ENCODE assay signal across 21 mouse cellular contexts in the genomic region with DNA sequence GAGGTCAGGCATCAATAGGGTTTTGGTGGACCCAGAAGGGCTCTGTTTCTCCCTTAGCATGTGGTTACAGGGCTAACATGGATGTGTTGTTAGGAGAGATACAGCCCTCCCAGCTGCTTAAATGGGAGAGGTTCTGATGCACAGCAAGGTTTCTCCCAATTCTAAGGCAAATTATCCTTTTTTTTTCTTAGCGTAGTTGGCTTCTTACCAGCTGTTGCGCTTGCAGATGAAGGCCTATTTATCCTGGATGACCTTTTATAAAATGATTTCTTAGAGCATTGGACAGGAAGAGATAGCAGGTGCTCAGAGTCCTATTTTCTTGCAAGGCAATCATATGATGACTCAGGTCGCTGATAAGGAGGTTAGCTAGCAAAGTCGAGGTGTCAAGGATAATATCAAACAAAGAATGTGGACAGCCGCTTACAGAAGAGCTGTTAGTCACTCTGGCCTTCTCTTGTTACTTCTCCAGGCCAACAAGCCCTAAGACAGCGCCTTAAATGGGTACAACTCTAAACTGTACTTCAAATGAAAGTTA. TPM values are rescaled to one million over a fixed set of nuclear protein-coding genes. Genes with fewer than 3 reads are reported as not detected.
DNase-seq lines count a peak whose midpoint lies in the region; ATAC-seq and TF ChIP-seq lines count a peak whose summit lies in the region.
"Had no signal": no experiment of that assay in that cellular context is flagged by ENCODE, and none has a peak within 500 bp of the region (broad histone marks: within the 10 kb centered on the region; RNA-seq: fewer than 3 reads in every experiment).

No protein-coding gene starts in this region.

- TF ChIP-seq POLR2A in MEL (IDR thresholded peaks at IDR 0.05; ENCODE audit: control insufficient read depth in 1 of 2, insufficient read depth in 1 of 2, low read depth in 1 of 2, low read length in 2 of 2, poor library complexity in 1 of 2), result no peak

- TF ChIP-seq EP300 in lung, postnatal 0 days (IDR thresholded peaks at IDR 0.05), result no peak
- peak in 1 of 2 experiments; percentile 49; a peak in 1 of 4 replicates for TF ChIP-seq EP300 in MEL (IDR thresholded peaks at IDR 0.05; ENCODE audit: low read depth in 1 of 2, low read length in 2 of 2)

- TF ChIP-seq CTCF in lung, embryonic 14.5 days (IDR thresholded peaks at IDR 0.05; ENCODE audit: low read depth), result no peak
- no peak for TF ChIP-seq CTCF in lung, postnatal 0 days (IDR thresholded peaks at IDR 0.05)
- no peak for TF ChIP-seq CTCF in MEL (IDR thresholded peaks at IDR 0.05 in 2 of 3, conservative IDR thresholded peaks at IDR 0.05 in 1 of 3; ENCODE audit: control insufficient read depth in 1 of 3, insufficient read depth in 1 of 3, low read depth in 2 of 3, low read length in 3 of 3, poor library complexity in 1 of 3, severe bottlenecking in 1 of 3)

- H3K79me2 ChIP-seq in MEL (ENCODE audit: control insufficient read depth, insufficient read depth, low read length, poor library complexity), result no peaks in the 10 kb centered on the region

- peak; percentile 74 for DNase-seq in adrenal gland, adult 2 months
- no peak for DNase-seq in adrenal gland, adult 18-20 months (ENCODE audit: low spot score in 2 of 2)
- DNase-seq in lung, embryonic 14.5 days, result peak; percentile 43
- no peak for DNase-seq in lung, postnatal 0 days (ENCODE audit: low spot score)
- DNase-seq in MEL (ENCODE audit: low read depth, low spot score), result peak; percentile 28
- DNase-seq in spleen, adult 12 weeks (ENCODE audit: low spot score), result no peak
- DNase-seq: cerebellum, adult 11 months; heart, postnatal 36 days; liver, embryonic 13.5 days; lung, postnatal 36 days; retina, postnatal 1 day; right cerebral cortex, postnatal 4 days; thymus, postnatal 36 days had no signal

- no peak overlapping the region for H3K9ac ChIP-seq in lung, embryonic 14.5 days
- no peak overlapping the region for H3K9ac ChIP-seq in lung, postnatal 0 days (replicated peaks; ENCODE audit: low read depth)
- no peak overlapping the region for H3K9ac ChIP-seq in MEL (ENCODE audit: control insufficient read depth, low read depth, low read length, poor library complexity, severe bottlenecking)
- no peak overlapping the region for H3K9ac ChIP-seq in intestine, embryonic 16.5 days (ENCODE audit: low read depth, low read length)
- H3K9ac ChIP-seq: forebrain, embryonic 15.5 days; liver, embryonic 13.5 days; neural tube, embryonic 15.5 days had no signal

- no peaks in the 10 kb centered on the region for H3K9me3 ChIP-seq in lung, embryonic 14.5 days (ENCODE audit: low read depth, low read length)
- H3K9me3 ChIP-seq in lung, postnatal 0 days (ENCODE audit: low read length), result no peaks in the 10 kb centered on the region
- H3K9me3 ChIP-seq in MEL (replicated peaks; ENCODE audit: insufficient read depth, low read length), result no peaks in the 10 kb centered on the region
- H3K9me3 ChIP-seq in intestine, embryonic 16.5 days (ENCODE audit: control insufficient read depth, low read length), result no peaks in the 10 kb centered on the region
- H3K9me3 ChIP-seq: forebrain, embryonic 15.5 days; liver, embryonic 13.5 days; midbrain, embryonic 10.5 days; neural tube, embryonic 15.5 days had no signal

- no peak for TF ChIP-seq RAD21 in MEL (IDR thresholded peaks at IDR 0.05; ENCODE audit: low read depth, low read length)

- no peak overlapping the region for H3K4me2 ChIP-seq in lung, embryonic 14.5 days
- no peak overlapping the region for H3K4me2 ChIP-seq in lung, postnatal 0 days (replicated peaks; ENCODE audit: low read depth, low read length)
- H3K4me2 ChIP-seq in intestine, embryonic 16.5 days (ENCODE audit: low read depth, low read length), result no peak overlapping the region
- H3K4me2 ChIP-seq: forebrain, embryonic 15.5 days; heart, embryonic 11.5 days; liver, embryonic 13.5 days; neural tube, embryonic 15.5 days had no signal

- peaks cover 24% of the 10 kb centered on the region for H3K4me1 ChIP-seq in lung, embryonic 14.5 days (ENCODE audit: insufficient read depth)
- H3K4me1 ChIP-seq in lung, postnatal 0 days (ENCODE audit: insufficient read depth, low read depth, low read length), result peaks cover 7% of the 10 kb centered on the region; the same call in 1 of the 2 replicates
- H3K4me1 ChIP-seq in MEL (ENCODE audit: control insufficient read depth in 1 of 2, insufficient read depth in 2 of 2, low read length in 2 of 2), result peaks cover 5 to 31% of the 10 kb centered on the region in 2 experiments
- peaks cover 32% of the 10 kb centered on the region for H3K4me1 ChIP-seq in intestine, embryonic 16.5 days (ENCODE audit: control insufficient read depth, insufficient read depth, low read length)

- peak overlapping the region; percentile 52 for H3K27ac ChIP-seq in lung, embryonic 14.5 days (ENCODE audit: low read depth)
- no peak overlapping the region for H3K27ac ChIP-seq in lung, postnatal 0 days (ENCODE audit: low read length)
- no peak overlapping the region for H3K27ac ChIP-seq in MEL (ENCODE audit: control insufficient read depth, low read depth, low read length)
- H3K27ac ChIP-seq in intestine, embryonic 16.5 days (ENCODE audit: low read length), result peak overlapping the region; percentile 10; the same call in 1 of the 2 replicates
- H3K27ac ChIP-seq: forebrain, embryonic 15.5 days; liver, embryonic 13.5 days; midbrain, embryonic 10.5 days; neural tube, embryonic 15.5 days had no signal

- no peak overlapping the region for H3K4me3 ChIP-seq in lung, embryonic 14.5 days (ENCODE audit: low read depth, low read length)
- H3K4me3 ChIP-seq in lung, postnatal 0 days (ENCODE audit: low read depth, low read length), result no peak overlapping the region
- H3K4me3 ChIP-seq in MEL (ENCODE audit: control insufficient read depth in 1 of 2, insufficient read depth in 1 of 2, low read depth in 2 of 2, low read length in 2 of 2), result no peak overlapping the region
- H3K4me3 ChIP-seq in intestine, embryonic 16.5 days (ENCODE audit: low read length), result no peak overlapping the region
- H3K4me3 ChIP-seq: forebrain, embryonic 15.5 days; liver, embryonic 13.5 days; midbrain, embryonic 10.5 days; neural tube, embryonic 15.5 days had no signal

- no peak for ATAC-seq in lung, embryonic 14.5 days (ENCODE audit: insufficient read depth)
- ATAC-seq in lung, postnatal 0 days, result no peak
- ATAC-seq in intestine, embryonic 16.5 days, result no peak
- ATAC-seq in monocyte, adult 5-6 weeks (replicated peaks; ENCODE audit: insufficient number of reproducible peaks, low FRiP score, low TSS enrichment, poor library complexity, severe bottlenecking), result no peak
- ATAC-seq: forebrain, embryonic 15.5 days; hindbrain, embryonic 16.5 days had no signal

- H3K27me3 ChIP-seq in lung, embryonic 14.5 days (ENCODE audit: insufficient read depth, low read length), result no peaks in the 10 kb centered on the region
- H3K27me3 ChIP-seq in lung, postnatal 0 days (replicated peaks; ENCODE audit: insufficient read depth, low read length), result no peaks in the 10 kb centered on the region
- H3K27me3 ChIP-seq in MEL (ENCODE audit: control insufficient read depth in 1 of 2, insufficient read depth in 2 of 2, low read length in 2 of 2), result no peaks in the 10 kb centered on the region
- H3K27me3 ChIP-seq in intestine, embryonic 16.5 days (replicated peaks; ENCODE audit: control insufficient read depth, insufficient read depth, low read length), result no peaks in the 10 kb centered on the region
- H3K27me3 ChIP-seq: CH12.LX; forebrain, embryonic 15.5 days; liver, embryonic 13.5 days; neural tube, embryonic 15.5 days had no signal

- no peaks in the 10 kb centered on the region for H3K36me3 ChIP-seq in lung, embryonic 14.5 days (ENCODE audit: insufficient read depth)
- H3K36me3 ChIP-seq in lung, postnatal 0 days (ENCODE audit: insufficient read depth, low read length), result no peaks in the 10 kb centered on the region
- peaks cover 0 to 10% of the 10 kb centered on the region in 2 experiments; a peak in 2 of 4 replicates for H3K36me3 ChIP-seq in MEL (ENCODE audit: control insufficient read depth in 1 of 2, insufficient read depth in 2 of 2, low read length in 2 of 2)
- no peaks in the 10 kb centered on the region for H3K36me3 ChIP-seq in intestine, embryonic 16.5 days (ENCODE audit: control insufficient read depth, insufficient read depth, low read length)
- H3K36me3 ChIP-seq: forebrain, embryonic 15.5 days; liver, embryonic 13.5 days; midbrain, embryonic 10.5 days; neural tube, embryonic 15.5 days had no signal

- 37% methylated on average over 6 of the region's 6 CpGs for WGBS in lung, embryonic 14.5 days
- WGBS in lung, postnatal 0 days, result 60% methylated on average over 6 of the region's 6 CpGs
- WGBS in intestine, embryonic 16.5 days, result 52% methylated on average over 6 of the region's 6 CpGs

TF ChIP-seq in MEL, 35 proteins besides CTCF, POLR2A, EP300 and RAD21:
- TF ChIP-seq GABPA (IDR thresholded peaks at IDR 0.05; ENCODE audit: low read depth, low read length) (no peak), MAX (IDR thresholded peaks at IDR 0.05; ENCODE audit: low read length) (no peak), ELF1 (IDR thresholded peaks at IDR 0.05; ENCODE audit: low read depth, low read length) (no peak), ZKSCAN1 (IDR thresholded peaks at IDR 0.05; ENCODE audit: low read depth, low read length) (no peak), ETS1 (IDR thresholded peaks at IDR 0.05; ENCODE audit: low read depth, low read length) (0 out of 2 replicates have a peak, but pooled peaks have one; percentile 23), GATA1 (IDR thresholded peaks at IDR 0.05; ENCODE audit: low read depth, low read length) (peak; percentile 64)

RNA-seq across cellular contexts. Expression of gene Serp2, which starts 37.7 kb away (rescaled TPM):
- 1 to 10 TPM; 3.9 to 6.2 TPM for total RNA-seq in adrenal gland, adult 2 months (2021)
- polyA plus RNA-seq in adrenal gland, adult 2 months (2012; rRNA removed), result 8.3 and 9.3 TPM in 2 replicates
- 1 to 10 TPM; 4.8 to 5.0 TPM for total RNA-seq in adrenal gland, adult 18-20 months (2021)
- polyA plus RNA-seq in lung, embryonic 14.5 days (2014; fragmentation: Nextera tagmentation; extraction: Ambion mirVana), result 5.8 and 7.7 TPM in 2 replicates
- 4.1 and 5.1 TPM in 2 replicates for polyA plus RNA-seq in lung, postnatal 0 days (2015; fragmentation: Nextera tagmentation; extraction: Ambion mirVana)
- 0.26 and 0.42 TPM in 2 replicates for total RNA-seq in MEL (2012; rRNA removed)
- polyA plus RNA-seq in MEL (2012; ENCODE audit: insufficient read depth in 1 of 2, insufficient read length in 2 of 2, low read depth in 1 of 2, low replicate concordance in 2 of 2, missing spikeins in 1 of 2), result under 1 TPM in 1 of 2 experiments, not detected in 1; 0.56 TPM
- polyA plus RNA-seq in intestine, embryonic 16.5 days (2015; fragmentation: Nextera tagmentation; extraction: Ambion mirVana), result 5.7 and 8.2 TPM in 2 replicates
- total RNA-seq in monocyte, adult 5-6 weeks (2017), result 8.2 TPM in 1 of 3 replicates, not detected in the others
- total RNA-seq: CH12.LX had no signal

Comparison
In these comparisons a context has a peak if more than half of its experiments do, and no peak if none do; other contexts are left out.
1. DNase-seq: peak in adrenal gland, adult 2 months (single experiment), lung, embryonic 14.5 days (single experiment) and MEL (single experiment); none in adrenal gland, adult 18-20 months (0 of 2), lung, postnatal 0 days (single experiment) and spleen, adult 12 weeks (single experiment).
2. H3K27ac ChIP-seq: peak in lung, embryonic 14.5 days (single experiment) and intestine, embryonic 16.5 days (single experiment); none in lung, postnatal 0 days (single experiment) and MEL (single experiment).